Mouse (Mus musculus) lung, postnatal 25 days (tissue): ENCODE data around the gene Mrpl10.

Experiments
- DNase-seq: peaks from one replicate; pipeline ENCODE4 v3.0.0; 2022; ENCODE audit warnings: low spot score

The Mrpl10 gene

DNA sequence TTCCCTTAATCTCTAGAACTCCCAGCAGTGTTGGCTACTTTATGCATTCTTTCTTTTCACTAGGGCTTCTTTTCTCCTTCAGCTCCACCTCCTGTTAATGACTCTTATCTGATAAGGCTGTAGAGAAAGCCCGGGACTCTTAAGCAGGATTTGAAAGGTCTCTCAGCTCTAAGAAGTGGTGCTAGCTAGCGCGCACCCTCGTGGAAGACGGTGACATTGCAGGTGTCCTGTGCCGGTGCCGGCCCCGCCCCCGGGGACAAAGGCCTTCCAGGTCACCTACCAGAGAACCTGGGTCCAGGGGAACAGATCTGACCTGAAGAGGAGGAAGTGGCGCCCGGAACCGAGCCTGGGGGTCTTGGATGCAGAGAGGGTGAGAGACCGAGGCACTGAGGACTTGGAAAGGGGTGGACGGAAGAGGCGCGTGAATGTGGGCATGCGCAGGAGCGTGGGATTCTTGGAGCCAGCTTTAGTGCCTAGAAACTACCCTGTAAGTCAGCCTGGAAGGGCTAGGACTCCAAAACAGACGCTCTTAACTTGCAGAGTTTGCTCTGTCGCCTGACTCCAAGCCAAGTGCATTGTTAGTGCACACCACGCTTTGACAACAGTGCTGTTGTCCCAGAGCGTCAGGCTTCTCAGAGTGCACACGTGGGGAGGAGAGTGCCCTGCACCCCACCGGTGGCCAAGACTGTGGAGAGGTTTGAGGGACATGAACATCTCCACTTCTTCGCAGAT lies 11.5 kb upstream of the Mrpl10 start, which contains the start of gene Scrn2:
Gene Scrn2, plus strand, starts transcription at position 253 of the 732 bp plus-strand sequence.
- peak; percentile 87 for DNase-seq

DNA sequence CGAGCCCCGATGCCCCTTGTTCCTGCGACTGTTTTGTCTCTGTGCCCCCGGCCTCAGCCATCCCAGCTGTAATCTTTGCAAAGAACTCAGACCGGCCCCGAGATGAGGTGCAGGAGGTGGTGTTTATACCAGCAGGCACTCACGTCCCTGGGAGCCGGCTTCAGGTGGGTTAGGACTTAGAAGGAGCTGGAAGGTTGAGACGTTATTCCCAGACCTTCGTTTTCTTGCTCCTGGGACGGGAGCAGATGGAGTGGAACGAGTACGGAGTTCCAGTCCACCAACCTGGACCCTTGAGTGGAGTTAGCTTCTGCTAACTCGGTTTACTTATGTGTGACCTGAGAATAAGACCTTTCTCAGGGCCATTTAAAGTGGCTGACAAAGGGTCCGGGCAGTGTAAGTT lies 10.9 kb upstream of the Mrpl10 start:
- no peak for DNase-seq

GRCm38 (mm10) chr11:97031977-97032376 lies 9.4 kb upstream of the Mrpl10 start:
- DNase-seq: no peak

- no peak for DNase-seq
Observed at GRCm38 (mm10) chr11:97032499-97032898, 8.9 kb upstream of the Mrpl10 start.

DNA sequence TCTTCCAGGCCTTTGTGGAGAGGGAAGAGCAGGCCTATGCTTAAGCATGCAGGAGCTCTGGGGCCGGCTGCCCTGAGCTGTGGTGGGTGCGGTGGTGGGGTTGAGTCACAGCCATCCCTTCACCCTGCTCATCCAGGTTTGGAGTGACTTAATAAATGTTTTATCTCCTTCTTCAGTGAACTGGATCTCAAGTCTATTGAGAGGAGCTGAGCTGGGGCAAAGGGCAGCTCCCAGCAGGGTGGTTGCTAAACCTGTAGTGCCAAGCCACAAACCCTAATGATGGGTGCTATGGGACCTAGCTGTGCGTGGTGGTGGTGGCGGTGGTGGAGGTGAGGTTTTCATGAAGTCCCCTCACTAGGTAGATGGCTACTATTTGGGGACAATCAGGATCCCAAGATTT lies 7.6 kb upstream of the Mrpl10 start:
- no peak for DNase-seq

GRCm38 (mm10) chr11:97036141-97036540 lies 5.2 kb upstream of the Mrpl10 start:
- no peak for DNase-seq

DNA sequence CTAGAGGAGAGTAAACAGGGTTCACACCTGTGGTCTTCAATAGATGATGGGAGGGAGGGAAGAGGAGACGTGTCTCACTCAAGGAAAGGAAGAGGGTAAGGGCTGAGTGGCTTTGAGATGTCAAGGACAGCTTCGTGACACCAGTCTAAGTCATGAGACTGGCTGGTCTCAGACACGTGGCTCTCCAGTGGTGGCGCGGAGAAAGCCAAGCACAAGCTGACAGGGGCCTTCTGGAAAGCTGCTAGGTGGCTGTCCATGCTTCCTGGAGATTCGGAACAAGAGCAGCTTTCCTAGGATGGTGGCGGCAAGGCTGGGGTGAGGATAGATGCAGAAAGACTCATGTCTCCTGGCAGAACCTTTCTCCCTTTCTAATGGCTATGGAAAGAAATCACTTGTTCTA lies 2.5 kb upstream of the Mrpl10 start:
- no peak for DNase-seq

DNA sequence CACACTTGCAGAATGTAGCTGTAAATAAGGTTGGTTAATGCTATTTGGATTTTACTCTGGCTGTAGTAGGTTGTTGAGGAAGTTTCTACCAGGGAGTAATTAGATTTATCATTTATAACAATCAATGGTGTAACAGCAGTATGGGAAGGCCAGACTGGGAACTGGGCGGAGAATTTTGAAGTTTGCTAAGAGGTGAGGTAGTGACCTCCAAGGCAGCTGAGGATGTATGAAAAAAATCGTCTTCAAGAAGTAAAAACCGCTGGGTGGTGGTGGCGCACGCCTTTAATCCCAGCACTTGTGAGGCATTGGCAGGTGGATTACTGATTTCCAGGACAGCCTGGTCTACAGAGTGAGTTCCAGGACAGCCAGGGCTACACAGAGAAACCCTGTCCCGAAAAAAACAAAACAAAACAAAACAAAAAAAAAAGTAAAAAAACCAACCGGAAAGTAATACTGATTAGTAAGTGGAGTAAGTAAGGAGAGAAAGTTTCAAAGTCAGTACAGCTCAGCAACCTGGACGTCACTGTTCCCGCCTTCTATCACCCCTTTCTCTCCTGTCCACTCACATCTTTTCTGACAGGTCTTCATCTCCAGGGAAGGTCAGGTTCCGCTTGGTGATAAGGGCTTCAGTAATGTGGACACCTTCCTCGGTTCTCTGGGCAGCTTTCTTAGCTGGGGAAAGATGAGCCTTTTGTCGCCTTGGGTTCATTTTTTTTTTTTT lies 899 bp upstream of the Mrpl10 start:
- no peak for DNase-seq

DNA sequence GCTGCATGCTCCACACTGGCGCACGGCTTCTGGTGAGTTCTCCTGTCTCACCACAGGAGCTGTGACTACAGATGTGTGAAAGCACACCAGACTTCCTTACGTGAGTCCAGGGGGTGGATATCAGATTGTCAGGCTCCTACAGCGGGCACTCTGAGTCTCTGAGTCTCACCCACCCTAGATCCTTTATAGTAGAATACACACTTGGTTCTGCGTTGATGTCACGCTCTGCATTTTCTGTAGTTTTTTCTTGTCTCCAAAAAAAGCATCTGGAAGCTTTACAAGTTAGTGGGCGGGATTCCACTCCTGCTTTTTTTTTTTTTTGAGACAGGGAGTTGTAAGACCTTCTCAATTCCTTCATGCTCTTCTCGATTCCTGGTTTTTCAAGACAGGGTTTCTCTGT lies 3.5 kb downstream of the Mrpl10 start:
- DNase-seq: no peak

- DNase-seq: no peak
Observed at GRCm38 (mm10) chr11:97045861-97046260, 4.5 kb downstream of the Mrpl10 start.

- DNase-seq: no peak
Observed at GRCm38 (mm10) chr11:97048090-97048650, 6.8 kb downstream of the Mrpl10 start.

DNA sequence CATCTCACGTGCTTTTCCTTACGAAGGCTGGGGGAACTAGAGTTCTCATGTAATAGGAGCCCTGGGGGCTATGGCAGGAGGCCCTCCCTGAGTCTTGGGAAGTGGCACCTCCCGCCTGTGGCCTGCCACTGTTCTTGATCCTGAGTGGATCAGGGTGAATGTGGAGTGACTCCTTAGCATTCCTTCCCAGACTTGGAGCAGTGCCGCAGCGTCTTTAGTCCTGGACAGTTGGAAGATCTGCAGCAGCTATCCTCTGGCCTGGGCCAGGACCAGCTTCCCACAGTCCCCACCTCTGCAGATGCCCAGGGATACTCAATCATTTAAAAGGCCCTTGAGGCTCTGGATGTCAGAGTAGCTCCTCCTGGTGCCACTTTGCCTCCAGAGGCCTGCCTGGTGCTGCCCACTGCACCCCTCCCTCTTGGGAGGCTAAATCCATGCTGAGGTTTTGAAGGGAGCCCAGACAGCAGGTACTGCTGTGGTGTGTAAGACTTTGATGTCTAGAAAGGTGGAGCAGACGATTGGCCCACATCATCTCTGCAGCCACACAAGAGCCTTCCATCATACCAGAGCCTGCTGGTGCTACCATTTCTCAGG lies 8.2 kb downstream of the Mrpl10 start:
- no peak for DNase-seq

DNA sequence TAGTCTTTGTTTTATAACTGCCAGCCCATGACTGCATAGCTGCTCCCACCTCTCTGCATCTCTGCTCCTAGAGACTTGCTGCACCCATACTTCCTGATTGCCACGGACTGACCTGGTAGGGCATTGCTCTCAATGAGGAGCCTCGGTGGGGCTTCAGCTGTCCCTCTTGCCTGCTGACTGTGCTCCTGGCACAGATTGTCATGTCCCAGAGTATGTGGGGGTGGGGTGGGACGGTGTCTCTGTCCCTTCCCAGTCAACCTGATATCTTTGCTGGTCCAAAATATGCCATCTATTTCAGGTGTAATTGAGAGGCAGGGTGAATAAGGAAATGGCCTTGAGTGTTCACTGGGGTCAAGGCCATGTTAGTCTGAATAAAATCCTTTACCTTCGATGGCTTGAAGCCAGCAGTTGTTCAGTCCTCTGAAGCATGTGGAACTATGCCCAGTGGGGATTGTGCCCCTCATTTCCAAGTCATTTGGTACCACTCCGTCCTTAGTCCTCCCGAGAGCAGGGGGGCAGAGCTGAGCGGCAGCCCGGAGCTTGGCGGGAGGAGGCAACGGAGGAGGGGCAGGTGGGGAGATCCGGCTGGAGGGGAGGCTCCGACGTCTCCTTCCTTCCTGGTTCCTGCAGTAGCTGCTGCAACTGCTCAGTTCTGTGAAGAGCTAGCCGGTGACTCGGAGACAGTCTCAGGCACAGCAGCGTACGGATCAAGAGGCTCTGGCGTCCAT lies 9.0 kb downstream of the Mrpl10 start, which contains the start of gene Osbpl7:
Gene Osbpl7, plus strand, starts transcription at position 413 of the 728 bp plus-strand sequence.
- DNase-seq: peak; percentile 80

- DNase-seq: no peak
Observed at GRCm38 (mm10) chr11:97050944-97051586, 9.7 kb downstream of the Mrpl10 start.

GRCm38 (mm10) chr11:97052219-97052646 lies 10.9 kb downstream of the Mrpl10 start:
- peak; percentile 79 for DNase-seq

- DNase-seq: no peak
Observed at GRCm38 (mm10) chr11:97063274-97063920, 22.0 kb downstream of the Mrpl10 start.

- no peak for DNase-seq
Observed at GRCm38 (mm10) chr11:97063921-97064295, 22.5 kb downstream of the Mrpl10 start.

- DNase-seq: peak; percentile 57
Observed at GRCm38 (mm10) chr11:97065538-97066295, 24.4 kb downstream of the Mrpl10 start.

- DNase-seq: no peak
Observed at GRCm38 (mm10) chr11:97066656-97067360, 25.4 kb downstream of the Mrpl10 start.

- no peak for DNase-seq
Observed at GRCm38 (mm10) chr11:97069333-97069732, 28.0 kb downstream of the Mrpl10 start.
